Mouse (Mus musculus) limb, embryonic 15.5 days (tissue): ENCODE results near the gene Aldh1l1. TPM values are rescaled to one million over a fixed set of nuclear protein-coding genes. Genes with fewer than 3 reads are reported as not detected.
A peak's percentile ranks its signal among the peaks of the same experiment; 100 is the strongest.

ENCODE experiments used
- ATAC-seq: fragments of 200-750 bp; cut with Nextera tagmentation; 2 replicates; pipeline ENCODE4 v1.8.0; 2017; ENCODE audit warnings: low read depth, moderate TSS enrichment; ENCODE audit not compliant: insufficient number of reproducible peaks, low FRiP score, low TSS enrichment
- H3K27ac ChIP-seq: fragments of 300-500 bp; sonication (generic); 2 replicates; pipeline ENCODE4 v1.5.1; 2015; ENCODE audit warnings: moderate library complexity, mild to moderate bottlenecking, inconsistent platforms
- H3K27me3 ChIP-seq: fragments of 300-500 bp; sonication (generic); 2 replicates; pipeline ENCODE4 v1.6.1; 2015; ENCODE audit warnings: inconsistent platforms
- H3K36me3 ChIP-seq: fragments of 300-500 bp; sonication (generic); 2 replicates; pipeline ENCODE4 v1.6.1; 2015; ENCODE audit warnings: inconsistent platforms
- H3K4me1 ChIP-seq: fragments of 300-500 bp; sonication (generic); 2 replicates; pipeline ENCODE4 v1.6.1; 2015; ENCODE audit warnings: inconsistent platforms
- H3K4me2 ChIP-seq: fragments of 300-500 bp; sonication (generic); 2 replicates; pipeline ENCODE4 v1.6.1; 2015; ENCODE audit warnings: mild to moderate bottlenecking, inconsistent platforms
- H3K4me3 ChIP-seq: fragments of 300-500 bp; sonication (generic); 2 replicates; pipeline ENCODE4 v1.5.1; 2015; ENCODE audit warnings: mild to moderate bottlenecking, inconsistent platforms
- H3K9ac ChIP-seq: fragments of 300-500 bp; sonication (generic); 2 replicates; pipeline ENCODE4 v1.6.1; 2015; ENCODE audit warnings: inconsistent platforms
- H3K9me3 ChIP-seq: fragments of 300-500 bp; sonication (generic); 2 replicates; pipeline ENCODE4 v1.6.1; 2016; ENCODE audit warnings: inconsistent platforms
- WGBS: fragments of 180-500 bp; shearing (Covaris S2); methylation state at CpG from one replicate; pipeline ENCODE4 v1.1.7; 2015; 5-methylcytosine and 5-hydroxymethylcytosine counted together
- polyA plus RNA-seq: library from polyadenylated mRNA; unstranded; fragments of >200 nt; fragmentation: Nextera tagmentation; extraction: Ambion mirVana; gene quantifications from 2 replicates; pipeline ENCODE4 v1.2.1, GENCODE M21; 2015

Gene Aldh1l1
- polyA plus RNA-seq, 1 experiment from 2014 or later = 1.9 TPM

GRCm38 (mm10) chr6:90509085-90509484 lies 22.9 kb downstream of the Aldh1l1 start:
- Histone ChIP-seq H3K27ac (peak overlapping the region; percentile 38; the same call in 1 of the 2 replicates), H3K9me3 (no peaks in the 10 kb centered on the region), H3K4me3 (no peak overlapping the region), H3K4me2 (no peak overlapping the region), H3K36me3 (no peaks in the 10 kb centered on the region), H3K27me3 (no peaks in the 10 kb centered on the region), H3K4me1 (peaks cover 36% of the 10 kb centered on the region), H3K9ac (no peak overlapping the region)
- 54% methylated on average over 6 of the region's 6 CpGs for WGBS
- ATAC-seq = no peak

DNA sequence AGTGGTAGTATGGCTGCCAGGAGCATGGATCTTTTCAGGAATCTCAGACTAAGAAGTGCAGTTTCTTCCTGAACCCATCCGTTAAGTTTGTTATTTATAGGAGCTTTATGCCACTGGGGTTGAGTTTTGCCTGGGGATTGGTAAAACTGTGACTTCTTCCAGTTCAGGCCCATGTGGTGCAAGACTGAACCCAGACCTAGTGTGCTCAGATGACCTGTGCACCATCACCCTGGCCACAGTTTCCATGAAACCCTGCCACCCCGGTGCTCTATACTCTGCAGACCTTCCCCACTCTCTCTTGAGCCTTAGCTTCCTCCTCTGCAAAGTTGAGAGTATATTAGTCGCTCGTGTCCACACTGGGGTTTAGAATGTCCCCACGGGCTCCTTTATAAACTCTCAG lies 26.2 kb downstream of the Aldh1l1 start:
- Histone ChIP-seq H3K27ac (no peak overlapping the region), H3K9ac (no peak overlapping the region), H3K4me3 (no peak overlapping the region), H3K36me3 (no peaks in the 10 kb centered on the region), H3K27me3 (no peaks in the 10 kb centered on the region; the same call in 1 of the 2 replicates), H3K9me3 (no peaks in the 10 kb centered on the region), H3K4me2 (no peak overlapping the region), H3K4me1 (peaks cover 20% of the 10 kb centered on the region)
- ATAC-seq = no peak
- 77% methylated on average over 5 of the region's 5 CpGs for WGBS

GRCm38 (mm10) chr6:90513074-90513856 lies 27.0 kb downstream of the Aldh1l1 start:
- ATAC-seq = no peak
- no peaks in the 10 kb centered on the region; the same call in 1 of the 2 replicates for H3K27me3 ChIP-seq
- H3K9ac ChIP-seq = no peak overlapping the region
- H3K4me1 ChIP-seq = peaks cover 11% of the 10 kb centered on the region
- no peak overlapping the region for H3K4me2 ChIP-seq
- 64% methylated on average over 5 of the region's 5 CpGs for WGBS
- H3K27ac ChIP-seq = no peak overlapping the region
- H3K4me3 ChIP-seq = no peak overlapping the region
- H3K36me3 ChIP-seq = no peaks in the 10 kb centered on the region
- no peaks in the 10 kb centered on the region for H3K9me3 ChIP-seq

GRCm38 (mm10) chr6:90514369-90514768 lies 28.1 kb downstream of the Aldh1l1 start:
- Histone ChIP-seq H3K9ac (no peak overlapping the region), H3K36me3 (no peaks in the 10 kb centered on the region), H3K27me3 (no peaks in the 10 kb centered on the region; the same call in 1 of the 2 replicates), H3K27ac (no peak overlapping the region), H3K9me3 (no peaks in the 10 kb centered on the region), H3K4me3 (no peak overlapping the region), H3K4me1 (peaks cover 3% of the 10 kb centered on the region; the same call in 1 of the 2 replicates), H3K4me2 (no peak overlapping the region)
- no peak for ATAC-seq

- H3K4me3 ChIP-seq = no peak overlapping the region
- no peaks in the 10 kb centered on the region; the same call in 1 of the 2 replicates for H3K27me3 ChIP-seq
- no peaks in the 10 kb centered on the region for H3K9me3 ChIP-seq
- H3K27ac ChIP-seq = no peak overlapping the region
- H3K4me2 ChIP-seq = no peak overlapping the region
- WGBS = 45% methylated on average over 4 of the region's 4 CpGs
- H3K36me3 ChIP-seq = no peaks in the 10 kb centered on the region
- no peak overlapping the region for H3K9ac ChIP-seq
- H3K4me1 ChIP-seq = peaks cover 3% of the 10 kb centered on the region; the same call in 1 of the 2 replicates
- 0 out of 2 replicates have a peak, but pooled peaks have one; percentile 44 for ATAC-seq
Measured at GRCm38 (mm10) chr6:90514883-90515405, 28.7 kb downstream of the Aldh1l1 start.

- WGBS = 35% methylated on average over 3 of the region's 3 CpGs
- H3K4me1 ChIP-seq = peaks cover 3% of the 10 kb centered on the region; the same call in 1 of the 2 replicates
- H3K9me3 ChIP-seq = no peaks in the 10 kb centered on the region
- H3K4me3 ChIP-seq = no peak overlapping the region
- H3K36me3 ChIP-seq = no peaks in the 10 kb centered on the region
- no peak overlapping the region for H3K27ac ChIP-seq
- H3K9ac ChIP-seq = no peak overlapping the region
- H3K27me3 ChIP-seq = no peaks in the 10 kb centered on the region; the same call in 1 of the 2 replicates
- ATAC-seq = no peak
- no peak overlapping the region for H3K4me2 ChIP-seq
Measured at GRCm38 (mm10) chr6:90518892-90519291, 32.7 kb downstream of the Aldh1l1 start.

DNA sequence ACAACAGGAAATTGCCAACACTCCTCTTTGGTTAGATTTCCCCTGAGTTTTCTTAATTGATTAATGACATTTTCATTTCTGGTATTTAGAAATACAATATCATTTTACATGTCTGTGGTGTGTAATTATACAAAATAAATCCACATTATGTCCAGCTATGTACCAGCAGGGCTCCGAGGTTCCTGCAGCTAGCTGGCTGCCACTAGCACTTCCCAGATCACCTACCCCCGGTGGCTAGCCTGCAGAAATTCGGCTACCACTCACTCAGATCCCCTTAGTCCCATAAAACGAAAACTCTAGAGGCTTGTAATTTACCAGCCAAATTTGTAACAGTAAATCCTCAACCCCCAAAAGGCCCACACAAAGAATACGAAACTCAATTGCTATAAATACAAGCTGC lies 33.1 kb downstream of the Aldh1l1 start:
- H3K9me3 ChIP-seq = no peaks in the 10 kb centered on the region
- H3K4me2 ChIP-seq = no peak overlapping the region
- H3K36me3 ChIP-seq = no peaks in the 10 kb centered on the region
- 22% methylated on average over 5 of the region's 5 CpGs for WGBS
- H3K27ac ChIP-seq = no peak overlapping the region
- no peak for ATAC-seq
- no peaks in the 10 kb centered on the region; the same call in 1 of the 2 replicates for H3K27me3 ChIP-seq
- H3K4me3 ChIP-seq = no peak overlapping the region
- H3K4me1 ChIP-seq = peaks cover 3% of the 10 kb centered on the region; the same call in 1 of the 2 replicates
- H3K9ac ChIP-seq = no peak overlapping the region

GRCm38 (mm10) chr6:90526406-90526805 lies 40.2 kb downstream of the Aldh1l1 start:
- no peaks in the 10 kb centered on the region for H3K27me3 ChIP-seq
- H3K4me1 ChIP-seq = no peaks in the 10 kb centered on the region
- H3K9ac ChIP-seq = no peak overlapping the region
- no peak overlapping the region for H3K27ac ChIP-seq
- no peak for ATAC-seq
- no peaks in the 10 kb centered on the region for H3K9me3 ChIP-seq
- no peaks in the 10 kb centered on the region for H3K36me3 ChIP-seq
- no peak overlapping the region for H3K4me3 ChIP-seq
- no peak overlapping the region for H3K4me2 ChIP-seq
- WGBS = 66% methylated on average over 3 of the region's 3 CpGs

DNA sequence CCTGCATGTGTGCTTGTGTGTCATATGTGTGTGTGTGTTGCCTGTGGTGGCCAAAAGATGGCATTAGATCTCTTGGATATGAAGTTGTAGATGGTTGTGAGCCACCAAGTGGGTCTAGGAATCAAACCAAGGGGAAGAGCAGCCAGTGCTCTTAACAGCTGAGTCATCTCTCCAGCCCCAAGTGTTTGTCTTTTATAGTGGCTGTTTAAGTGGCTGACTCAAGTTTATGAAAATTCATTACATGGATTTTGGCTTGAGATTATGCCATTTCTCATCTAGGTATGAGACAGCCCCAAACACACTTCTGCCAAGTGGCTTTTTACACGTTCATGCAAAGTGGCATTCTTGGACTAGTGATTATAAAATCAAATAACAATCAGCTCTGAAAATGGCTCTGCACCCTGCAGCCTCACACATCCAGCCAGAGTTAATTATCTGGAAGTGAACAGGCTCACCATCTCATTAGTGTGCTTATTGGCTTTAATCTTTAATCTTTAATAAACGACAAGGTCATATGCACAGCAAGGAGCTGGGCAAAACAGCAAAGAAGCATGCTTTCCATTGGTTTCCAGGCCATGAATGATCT lies 43.3 kb downstream of the Aldh1l1 start:
- Histone ChIP-seq H3K9me3 (no peaks in the 10 kb centered on the region), H3K4me1 (no peaks in the 10 kb centered on the region), H3K9ac (no peak overlapping the region), H3K27ac (no peak overlapping the region), H3K4me2 (no peak overlapping the region), H3K27me3 (no peaks in the 10 kb centered on the region), H3K4me3 (no peak overlapping the region), H3K36me3 (no peaks in the 10 kb centered on the region)
- no peak for ATAC-seq
- WGBS = 25% methylated on average over 2 of the region's 2 CpGs

DNA sequence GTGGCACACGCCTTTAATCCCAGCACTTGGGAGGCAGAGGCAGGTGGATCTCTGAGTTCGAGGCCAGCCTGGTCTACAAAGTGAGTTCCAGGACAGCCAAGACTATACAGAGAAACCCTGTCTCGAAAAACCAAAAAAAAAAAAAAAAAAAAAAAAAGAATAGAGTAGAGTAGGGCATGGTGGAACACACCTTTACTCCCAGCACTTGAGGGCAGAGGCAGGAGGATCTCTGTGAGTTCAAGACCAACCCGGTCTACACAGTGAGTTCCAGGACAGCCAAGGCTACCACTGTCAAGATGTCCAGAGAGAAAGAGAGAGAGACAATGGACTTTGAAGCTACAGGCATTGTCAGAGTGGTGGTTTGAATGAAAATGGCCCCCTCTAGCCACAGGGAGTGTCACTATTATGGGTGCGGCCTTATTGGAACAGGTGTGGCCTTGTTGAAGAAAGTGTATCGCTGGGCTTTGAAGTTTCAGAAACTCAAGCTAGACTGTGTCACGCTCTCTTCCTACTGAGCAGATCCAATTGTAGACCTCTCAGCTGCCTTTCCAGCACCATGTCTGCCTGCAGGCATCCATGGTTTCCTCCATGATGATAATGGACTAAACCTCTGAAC lies 46.5 kb downstream of the Aldh1l1 start:
- Histone ChIP-seq H3K27ac (no peak overlapping the region), H3K4me1 (no peaks in the 10 kb centered on the region), H3K4me2 (no peak overlapping the region), H3K9me3 (no peaks in the 10 kb centered on the region), H3K27me3 (no peaks in the 10 kb centered on the region), H3K36me3 (no peaks in the 10 kb centered on the region), H3K4me3 (no peak overlapping the region), H3K9ac (no peak overlapping the region)
- ATAC-seq = no peak
- 91% methylated on average over 6 of the region's 7 CpGs for WGBS

DNA sequence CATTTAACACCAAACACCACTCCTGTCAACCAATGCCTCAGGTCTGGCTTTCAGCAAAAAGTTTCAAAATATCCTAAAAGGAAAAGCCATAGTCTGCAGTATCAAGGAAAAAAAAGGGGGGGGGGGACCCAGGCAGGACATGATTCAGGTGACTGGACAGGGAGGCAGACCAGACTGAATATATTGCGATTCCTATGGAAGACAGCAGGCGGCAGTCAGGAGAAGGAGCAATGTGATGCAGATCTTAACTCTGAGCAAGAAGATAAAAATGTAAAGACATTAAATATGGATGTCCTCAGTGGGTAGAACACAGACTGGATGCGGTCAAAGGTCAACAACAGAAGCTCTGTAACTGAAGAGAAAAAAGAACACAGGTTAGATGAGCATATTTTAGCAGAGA lies 47.3 kb downstream of the Aldh1l1 start:
- Histone ChIP-seq H3K9me3 (no peaks in the 10 kb centered on the region), H3K9ac (no peak overlapping the region), H3K4me2 (no peak overlapping the region), H3K4me3 (no peak overlapping the region), H3K4me1 (no peaks in the 10 kb centered on the region), H3K27me3 (no peaks in the 10 kb centered on the region), H3K36me3 (no peaks in the 10 kb centered on the region), H3K27ac (no peak overlapping the region)
- ATAC-seq = no peak
- 77% methylated on average over 3 of the region's 3 CpGs for WGBS
